Mouse (Mus musculus) thymus, adult 2 months (tissue): ENCODE results near the gene Gm6657. TPM values are rescaled to one million over a fixed set of nuclear protein-coding genes. Genes with fewer than 3 reads are reported as not detected.

Source experiments
- DNase-seq: peaks from one replicate; pipeline ENCODE4 v3.0.0; 2021
- H3K27ac ChIP-seq: fragments of 200-500 bp; 2 replicates; pipeline ENCODE4 v1.5.1; 2012; ENCODE audit warnings: low read length, control low read depth; ENCODE audit not compliant: control insufficient read depth, insufficient read depth
- H3K27me3 ChIP-seq: fragments of 200-500 bp; 2 replicates; pipeline ENCODE4 v1.6.1; 2012; ENCODE audit warnings: mild to moderate bottlenecking, low read length, moderate library complexity, mixed read lengths; ENCODE audit not compliant: control insufficient read depth, insufficient read depth
- H3K36me3 ChIP-seq: fragments of 200-500 bp; 2 replicates; pipeline ENCODE4 v1.6.1; 2012; ENCODE audit warnings: mild to moderate bottlenecking, low read length, moderate library complexity; ENCODE audit not compliant: control insufficient read depth, insufficient read depth
- H3K4me1 ChIP-seq: fragments of 200-500 bp; replicated peaks from 2 replicates; pipeline ENCODE4 v1.6.1; 2012; ENCODE audit warnings: low read length; ENCODE audit not compliant: control insufficient read depth, insufficient read depth
- H3K4me3 ChIP-seq: fragments of 200-500 bp; 2 replicates; pipeline ENCODE4 v1.5.1; 2012; ENCODE audit warnings: mild to moderate bottlenecking, low read length, control low read depth, moderate library complexity; ENCODE audit not compliant: control insufficient read depth, insufficient read depth
- CTCF ChIP-seq: fragments of 200-500 bp; IDR thresholded peaks from 2 replicates; pipeline ENCODE4 v1.5.1; 2012; ENCODE audit warnings: mild to moderate bottlenecking, control low read depth, low read length, moderate library complexity, borderline replicate concordance; ENCODE audit not compliant: control insufficient read depth, poor library complexity, insufficient read depth; ENCODE audit errors: extremely low read depth
- POLR2A ChIP-seq: fragments of 200-500 bp; IDR thresholded peaks from 2 replicates; pipeline ENCODE4 v1.6.1; 2012; ENCODE audit warnings: mild to moderate bottlenecking, low read length, control low read depth, moderate library complexity; ENCODE audit not compliant: control insufficient read depth, poor library complexity, insufficient read depth; ENCODE audit errors: extremely low read depth
- WGBS: fragments of 180-500 bp; shearing (Covaris S2); methylation state at CpG from one replicate; pipeline ENCODE4 v1.1.7; 2018; 5-methylcytosine and 5-hydroxymethylcytosine counted together
- polyA plus RNA-seq: library from polyadenylated mRNA; depleted of rRNA; stranded (reverse); fragments of >200 nt; gene quantifications from 2 replicates; pipeline ENCODE4 v1.2.3, GENCODE M21; 2012; rRNA removed

Gm6657 gene
- polyA plus RNA-seq = not detected in 2 replicates

GRCm38 (mm10) chr12:78193942-78194341 is at the start of gene Gm6657:
Gm6657 (plus strand) TSS chr12:78194242.
- Histone ChIP-seq H3K27me3 (no peaks in the 10 kb centered on the region), H3K36me3 (no peaks in the 10 kb centered on the region), H3K4me3 (no peak within 1 kb of the TSS), H3K4me1 (no peaks in the 10 kb centered on the region), H3K27ac (no peak within 1 kb of the TSS)
- TF ChIP-seq CTCF (no peak), POLR2A (no peak)
- no peak for DNase-seq

- no peak for DNase-seq
- Histone ChIP-seq H3K4me1 (no peaks in the 10 kb centered on the region), H3K4me3 (no peak overlapping the region), H3K36me3 (no peaks in the 10 kb centered on the region), H3K27me3 (no peaks in the 10 kb centered on the region), H3K27ac (no peak overlapping the region)
- TF ChIP-seq POLR2A = no peak
- no peak for TF ChIP-seq CTCF
- 74% methylated on average over 7 of the region's 7 CpGs for WGBS
These were observed 40.6 kb upstream of the Gm6657 start for GRCm38 (mm10) chr12:78153308-78154002.

GRCm38 (mm10) chr12:78170178-78170577 is 23.9 kb upstream of the Gm6657 start:
- H3K4me3 ChIP-seq = no peak overlapping the region
- DNase-seq = no peak
- no peaks in the 10 kb centered on the region for H3K27me3 ChIP-seq
- H3K36me3 ChIP-seq = no peaks in the 10 kb centered on the region
- no peaks in the 10 kb centered on the region for H3K4me1 ChIP-seq
- H3K27ac ChIP-seq = no peak overlapping the region
- TF ChIP-seq POLR2A (no peak), CTCF (no peak)

- no peaks in the 10 kb centered on the region for H3K4me1 ChIP-seq
- no peaks in the 10 kb centered on the region for H3K27me3 ChIP-seq
- no peak for DNase-seq
- no peaks in the 10 kb centered on the region for H3K36me3 ChIP-seq
- H3K4me3 ChIP-seq = no peak overlapping the region
- no peak overlapping the region for H3K27ac ChIP-seq
- TF ChIP-seq POLR2A (no peak), CTCF (no peak)
- 90% methylated on average over 3 of the region's 3 CpGs for WGBS
These were observed 20.1 kb upstream of the Gm6657 start for GRCm38 (mm10) chr12:78173945-78174344.

- Histone ChIP-seq H3K4me1 (no peaks in the 10 kb centered on the region), H3K27me3 (no peaks in the 10 kb centered on the region), H3K36me3 (no peaks in the 10 kb centered on the region), H3K4me3 (no peak overlapping the region), H3K27ac (no peak overlapping the region)
- TF ChIP-seq CTCF = no peak
- no peak for TF ChIP-seq POLR2A
- WGBS = 94% methylated on average over 4 of the region's 4 CpGs
- no peak for DNase-seq
These were observed 19.4 kb upstream of the Gm6657 start for GRCm38 (mm10) chr12:78174671-78175070.

GRCm38 (mm10) chr12:78181452-78181851 is 12.6 kb upstream of the Gm6657 start:
- no peak for DNase-seq
- Histone ChIP-seq H3K27me3 (no peaks in the 10 kb centered on the region), H3K4me3 (no peak overlapping the region), H3K36me3 (no peaks in the 10 kb centered on the region), H3K4me1 (no peaks in the 10 kb centered on the region), H3K27ac (no peak overlapping the region)
- TF ChIP-seq POLR2A (no peak), CTCF (no peak)
- WGBS = 70% methylated on average over 2 of the region's 2 CpGs

GRCm38 (mm10) chr12:78195368-78195767 is 1.3 kb downstream of the Gm6657 start:
- TF ChIP-seq CTCF (no peak), POLR2A (no peak)

More at GRCm38 (mm10) chr12:78195368-78195767, 1.3 kb downstream of the Gm6657 start:
- H3K4me3 ChIP-seq = no peak overlapping the region
- H3K27me3 ChIP-seq = no peaks in the 10 kb centered on the region
- no peak overlapping the region for H3K27ac ChIP-seq
- WGBS = 52% methylated on average over 2 of the region's 2 CpGs
- H3K4me1 ChIP-seq = no peaks in the 10 kb centered on the region
- no peak for DNase-seq
- no peaks in the 10 kb centered on the region for H3K36me3 ChIP-seq
